Mouse (Mus musculus): ENCODE measurements around the gene Olfr832.
"Not testable (repeated sequence)": the region's sequence is repeated elsewhere in the genome, so short reads cannot be mapped to it uniquely, and the experiment has no call there.

Gene Olfr832

GRCm38 (mm10) chr9:18936822-18937221 lies at the start of gene Olfr832:
TSS of gene Olfr832 (plus strand) at chr9:18937122.
- not testable (repeated sequence) for DNase-seq (ENCODE audit: low spot score in 2 of 2)

- not testable (repeated sequence) for DNase-seq (ENCODE audit: low spot score in 2 of 2)
Measured at GRCm38 (mm10) chr9:18907699-18908098, 29.2 kb upstream of the Olfr832 start.

GRCm38 (mm10) chr9:18927921-18928320 lies 9.0 kb upstream of the Olfr832 start:
- not testable (repeated sequence) for DNase-seq (ENCODE audit: low spot score in 2 of 2)

GRCm38 (mm10) chr9:18962021-18962420 lies 25.1 kb downstream of the Olfr832 start:
- DNase-seq (ENCODE audit: low spot score in 2 of 2) = no peak

DNA sequence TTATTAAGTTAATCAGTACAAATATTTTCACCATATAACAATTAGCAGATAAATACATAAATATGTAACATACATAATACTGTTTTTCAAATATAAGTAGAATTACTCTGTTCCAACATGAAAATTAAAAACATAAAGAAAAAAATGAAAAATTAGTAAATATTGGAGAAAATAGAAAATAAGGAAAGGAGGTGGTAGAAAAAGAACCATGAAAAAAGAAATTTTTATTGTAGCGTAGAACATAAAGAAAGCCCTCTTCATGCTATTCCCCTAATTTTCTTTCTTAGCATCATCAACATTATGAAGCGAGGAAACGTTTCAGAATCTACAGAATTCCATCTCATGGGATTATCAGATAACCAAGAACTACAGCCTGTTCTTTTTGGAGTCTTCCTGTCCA lies 50.8 kb downstream of the Olfr832 start, which contains the start of gene Olfr834:
TSS of gene Olfr834 (plus strand) at position 301 of the 400 bp plus-strand sequence.
- DNase-seq (ENCODE audit: low spot score in 2 of 2) = no peak
